In genomic region chr8:83332864-83333263, GRCm38 (mm10) we compare ENCODE assay signal across 10 mouse cellular contexts. TPM values are rescaled to one million over a fixed set of nuclear protein-coding genes. Genes with fewer than 3 reads are reported as not detected.
A peak's percentile ranks its signal among the peaks of the same experiment; 100 is the strongest.
DNase-seq lines count a peak whose midpoint lies in the region; ATAC-seq and TF ChIP-seq lines count a peak whose summit lies in the region.
"Had no signal": no experiment of that assay in that cellular context is flagged by ENCODE, and none has a peak within 500 bp of the region (broad histone marks: within the 10 kb centered on the region; RNA-seq: fewer than 3 reads in every experiment).

No protein-coding gene starts in this region.

- no peaks in the 10 kb centered on the region; a peak in 1 of 4 replicates for H3K4me1 ChIP-seq in heart, embryonic 14.5 days (ENCODE audit: control insufficient read depth in 2 of 2, insufficient read depth in 2 of 2, low read length in 2 of 2)
- 0 out of 4 replicates have a peak, but pooled peaks cover 0 to 2% of the 10 kb centered on the region in 2 experiments for H3K4me1 ChIP-seq in MEL (ENCODE audit: control insufficient read depth in 1 of 2, insufficient read depth in 2 of 2, low read length in 2 of 2)
- H3K4me1 ChIP-seq in hindbrain, embryonic 11.5 days (replicated peaks; ENCODE audit: control insufficient read depth, insufficient read depth, low read length): no peaks in the 10 kb centered on the region
- H3K4me1 ChIP-seq in midbrain, embryonic 13.5 days (replicated peaks): peaks cover 18% of the 10 kb centered on the region

- DNase-seq in heart, postnatal 36 days: no peak
- DNase-seq in MEL (ENCODE audit: low read depth, low spot score): no peak
- DNase-seq in hindbrain, embryonic 11.5 days (ENCODE audit: low spot score): no peak
- DNase-seq in urinary bladder, postnatal 25 days (ENCODE audit: low spot score): no peak
- DNase-seq in frontal cortex, postnatal 25 days (ENCODE audit: low spot score in 2 of 2): no peak
- no peak for DNase-seq in urinary bladder, postnatal 14 days (ENCODE audit: low spot score)

- H3K79me2 ChIP-seq in MEL (ENCODE audit: control insufficient read depth, insufficient read depth, low read length, poor library complexity): peaks cover 5% of the 10 kb centered on the region

- intact Hi-C loops in heart, postnatal 36 days (cut with DNase I): loop anchor here (5.0 to 10.0 kb wide), 4 partner anchors 109 to 471 kb away; partner anchors contain the start of genes Gm10645, Ndufb7, Rnf150 and Tbc1d9

- H3K4me2 ChIP-seq in heart, embryonic 14.5 days (ENCODE audit: low read length): peak overlapping the region; percentile 98
- peak overlapping the region; percentile 42 for H3K4me2 ChIP-seq in hindbrain, embryonic 11.5 days (replicated peaks; ENCODE audit: low read depth, low read length)
- H3K4me2 ChIP-seq in midbrain, embryonic 13.5 days (replicated peaks): peak overlapping the region; percentile 86

- TF ChIP-seq CTCF in MEL (IDR thresholded peaks at IDR 0.05 in 2 of 3, conservative IDR thresholded peaks at IDR 0.05 in 1 of 3; ENCODE audit: control insufficient read depth in 1 of 3, insufficient read depth in 1 of 3, low read depth in 2 of 3, low read length in 3 of 3, poor library complexity in 1 of 3, severe bottlenecking in 1 of 3): no peak

- no peak for ATAC-seq in heart, embryonic 14.5 days (ENCODE audit: insufficient number of reproducible peaks, insufficient read depth, low FRiP score, low read depth)
- ATAC-seq in hindbrain, embryonic 11.5 days (ENCODE audit: low FRiP score): peak; percentile 13; the same call in 1 of the 2 replicates
- 0 out of 2 replicates have a peak, but pooled peaks have one; percentile 2 for ATAC-seq in midbrain, embryonic 13.5 days

- WGBS in heart, embryonic 14.5 days: 6% methylated on average over 7 of the region's 7 CpGs
- WGBS in hindbrain, embryonic 11.5 days: 15% methylated on average over 7 of the region's 7 CpGs
- 5% methylated on average over 7 of the region's 7 CpGs for WGBS in midbrain, embryonic 13.5 days

- no peak for TF ChIP-seq RAD21 in MEL (IDR thresholded peaks at IDR 0.05; ENCODE audit: low read depth, low read length)

- peak overlapping the region; percentile 51 to 93 for H3K4me3 ChIP-seq in heart, embryonic 14.5 days (ENCODE audit: control insufficient read depth in 1 of 2, insufficient read depth in 1 of 2, low read depth in 1 of 2, low read length in 2 of 2)
- H3K4me3 ChIP-seq in MEL (ENCODE audit: control insufficient read depth in 1 of 2, insufficient read depth in 1 of 2, low read depth in 2 of 2, low read length in 2 of 2): peak overlapping the region; percentile 41 to 80
- H3K4me3 ChIP-seq in hindbrain, embryonic 11.5 days (ENCODE audit: low read depth, low read length): peak overlapping the region; percentile 64
- peak overlapping the region; percentile 64 for H3K4me3 ChIP-seq in midbrain, embryonic 13.5 days (replicated peaks)

- peaks cover 9% of the 10 kb centered on the region for H3K36me3 ChIP-seq in heart, embryonic 14.5 days (ENCODE audit: control insufficient read depth, insufficient read depth, low read length)
- H3K36me3 ChIP-seq in MEL (ENCODE audit: control insufficient read depth in 1 of 2, insufficient read depth in 2 of 2, low read length in 2 of 2): peaks cover 1 to 4% of the 10 kb centered on the region in 2 experiments; a peak in 2 of 4 replicates
- H3K36me3 ChIP-seq in hindbrain, embryonic 11.5 days (ENCODE audit: control insufficient read depth, insufficient read depth, low read length): no peaks in the 10 kb centered on the region
- H3K36me3 ChIP-seq in midbrain, embryonic 13.5 days: peaks cover 9% of the 10 kb centered on the region

- no peak for TF ChIP-seq EP300 in MEL (IDR thresholded peaks at IDR 0.05; ENCODE audit: low read depth in 1 of 2, low read length in 2 of 2)

- TF ChIP-seq POLR2A in MEL (IDR thresholded peaks at IDR 0.05; ENCODE audit: control insufficient read depth in 1 of 2, insufficient read depth in 1 of 2, low read depth in 1 of 2, low read length in 2 of 2, poor library complexity in 1 of 2): no peak

- no peaks in the 10 kb centered on the region for H3K27me3 ChIP-seq in heart, embryonic 14.5 days (ENCODE audit: control insufficient read depth, insufficient read depth, low read length)
- peaks cover 1 to 2% of the 10 kb centered on the region in 2 experiments; a peak in 1 of 4 replicates for H3K27me3 ChIP-seq in MEL (ENCODE audit: control insufficient read depth in 1 of 2, insufficient read depth in 2 of 2, low read length in 2 of 2)
- no peaks in the 10 kb centered on the region for H3K27me3 ChIP-seq in hindbrain, embryonic 11.5 days (ENCODE audit: control insufficient read depth, insufficient read depth, low read length)
- H3K27me3 ChIP-seq in midbrain, embryonic 13.5 days: peaks cover 15% of the 10 kb centered on the region; the same call in 1 of the 2 replicates

- no peak overlapping the region for H3K27ac ChIP-seq in heart, embryonic 14.5 days (replicated peaks in 1 of 2; ENCODE audit: control insufficient read depth in 1 of 2, insufficient read depth in 1 of 2, low read depth in 2 of 2, low read length in 2 of 2)
- no peak overlapping the region for H3K27ac ChIP-seq in MEL (ENCODE audit: control insufficient read depth, low read depth, low read length)
- no peak overlapping the region for H3K27ac ChIP-seq in hindbrain, embryonic 11.5 days (ENCODE audit: low read depth, low read length)
- no peak overlapping the region for H3K27ac ChIP-seq in midbrain, embryonic 13.5 days

- peak overlapping the region; percentile 64 for H3K9ac ChIP-seq in heart, embryonic 14.5 days (ENCODE audit: low read length)
- peak overlapping the region; percentile 58 for H3K9ac ChIP-seq in MEL (ENCODE audit: control insufficient read depth, low read depth, low read length, poor library complexity, severe bottlenecking)
- H3K9ac ChIP-seq in hindbrain, embryonic 11.5 days (ENCODE audit: low read depth, low read length): no peak overlapping the region
- H3K9ac ChIP-seq in midbrain, embryonic 13.5 days (replicated peaks): no peak overlapping the region

- H3K9me3 ChIP-seq in heart, embryonic 14.5 days (ENCODE audit: control insufficient read depth, low read length): no peaks in the 10 kb centered on the region
- no peaks in the 10 kb centered on the region for H3K9me3 ChIP-seq in MEL (replicated peaks; ENCODE audit: insufficient read depth, low read length)
- no peaks in the 10 kb centered on the region for H3K9me3 ChIP-seq in hindbrain, embryonic 11.5 days (ENCODE audit: control insufficient read depth, low read length)
- H3K9me3 ChIP-seq in midbrain, embryonic 13.5 days: no peaks in the 10 kb centered on the region

TF ChIP-seq in MEL, 35 proteins besides CTCF, POLR2A, EP300 and RAD21 (continues in another document):
- no peak for TF ChIP-seq TBP (IDR thresholded peaks at IDR 0.05; ENCODE audit: low read depth, low read length)
- TF ChIP-seq KAT2A (conservative IDR thresholded peaks at IDR 0.05; ENCODE audit: low read depth, low read length): no peak
- TF ChIP-seq ZC3H11A (IDR thresholded peaks at IDR 0.05; ENCODE audit: low read depth, low read length): no peak
- TF ChIP-seq ZNF384 (IDR thresholded peaks at IDR 0.05; ENCODE audit: low read depth, low read length): no peak
- TF ChIP-seq SIN3A (IDR thresholded peaks at IDR 0.05; ENCODE audit: low read length): no peak
- TF ChIP-seq RCOR1 (IDR thresholded peaks at IDR 0.05; ENCODE audit: low read depth, low read length): no peak
- no peak for TF ChIP-seq NRF1 (IDR thresholded peaks at IDR 0.05; ENCODE audit: insufficient read depth, low read depth, low read length, poor library complexity, severe bottlenecking)
- TF ChIP-seq ZKSCAN1 (IDR thresholded peaks at IDR 0.05; ENCODE audit: low read depth, low read length): no peak
- TF ChIP-seq MYC (IDR thresholded peaks at IDR 0.05; ENCODE audit: low read depth, low read length): no peak
- TF ChIP-seq USF1 (IDR thresholded peaks at IDR 0.05; ENCODE audit: low read depth, low read length): no peak
- TF ChIP-seq GABPA (IDR thresholded peaks at IDR 0.05; ENCODE audit: low read depth, low read length): no peak
- no peak for TF ChIP-seq MYB (IDR thresholded peaks at IDR 0.05; ENCODE audit: low read depth, low read length)

RNA-seq across cellular contexts. Expression of gene Elmod2, which starts 0.6 kb away (rescaled TPM):
- polyA plus RNA-seq in heart, embryonic 14.5 days (2014; fragmentation: Nextera tagmentation; extraction: Ambion mirVana): 12.6 and 13.1 TPM in 2 replicates
- 10 to 100 TPM; 11.3 to 11.8 TPM for total RNA-seq in heart, postnatal 36 days (2021)
- 3.5 and 4.8 TPM in 2 replicates for total RNA-seq in MEL (2012; rRNA removed)
- 100 to 1,000 TPM in 1 of 2 experiments, 1 to 10 TPM in 1; 4.8 to 138 TPM for polyA plus RNA-seq in MEL (2012; ENCODE audit: insufficient read depth in 1 of 2, insufficient read length in 2 of 2, low read depth in 1 of 2, low replicate concordance in 2 of 2, missing spikeins in 1 of 2)
- polyA plus RNA-seq in hindbrain, embryonic 11.5 days (2014; fragmentation: Nextera tagmentation; extraction: Ambion mirVana): 24.8 and 26.5 TPM in 2 replicates
- 30.5 and 32.0 TPM in 2 replicates for polyA plus RNA-seq in midbrain, embryonic 13.5 days (2015; fragmentation: Nextera tagmentation; extraction: Ambion mirVana)

RNA-seq across cellular contexts. Expression of gene Mgat4d, which starts 15.4 kb away (rescaled TPM):
- polyA plus RNA-seq in heart, embryonic 14.5 days (2014; fragmentation: Nextera tagmentation; extraction: Ambion mirVana): not detected in 2 replicates
- total RNA-seq in heart, postnatal 36 days (2021): not detected
- not detected in 2 replicates for total RNA-seq in MEL (2012; rRNA removed)
- polyA plus RNA-seq in MEL (2012; ENCODE audit: insufficient read depth in 1 of 2, insufficient read length in 2 of 2, low read depth in 1 of 2, low replicate concordance in 2 of 2, missing spikeins in 1 of 2): not detected
- not detected in 2 replicates for polyA plus RNA-seq in hindbrain, embryonic 11.5 days (2014; fragmentation: Nextera tagmentation; extraction: Ambion mirVana)
- polyA plus RNA-seq in midbrain, embryonic 13.5 days (2015; fragmentation: Nextera tagmentation; extraction: Ambion mirVana): not detected in 2 replicates
- total RNA-seq: heart, postnatal 10 days had no signal
- polyA plus RNA-seq: urinary bladder, adult 2 months had no signal

RNA-seq across cellular contexts. Expression of gene Ucp1, which starts 42.7 kb away (rescaled TPM):
- polyA plus RNA-seq in heart, embryonic 14.5 days (2014; fragmentation: Nextera tagmentation; extraction: Ambion mirVana): not detected in 2 replicates
- 10 to 100 TPM in 1 of 2 experiments, 1 to 10 TPM in 1; 2.4 to 22.1 TPM for total RNA-seq in heart, postnatal 36 days (2021)
- not detected in 2 replicates for total RNA-seq in MEL (2012; rRNA removed)
- not detected for polyA plus RNA-seq in MEL (2012; ENCODE audit: insufficient read depth in 1 of 2, insufficient read length in 2 of 2, low read depth in 1 of 2, low replicate concordance in 2 of 2, missing spikeins in 1 of 2)
- 0.08 TPM in 1 of 2 replicates, not detected in the other for polyA plus RNA-seq in hindbrain, embryonic 11.5 days (2014; fragmentation: Nextera tagmentation; extraction: Ambion mirVana)
- polyA plus RNA-seq in midbrain, embryonic 13.5 days (2015; fragmentation: Nextera tagmentation; extraction: Ambion mirVana): 0.15 and 0.16 TPM in 2 replicates

RNA-seq across cellular contexts. Expression of gene Clgn, which starts 56.8 kb away (rescaled TPM):
- polyA plus RNA-seq in heart, embryonic 14.5 days (2014; fragmentation: Nextera tagmentation; extraction: Ambion mirVana): 0.08 TPM in 1 of 2 replicates, not detected in the other
- total RNA-seq in heart, postnatal 36 days (2021): not detected
- total RNA-seq in MEL (2012; rRNA removed): 0.04 TPM in 1 of 2 replicates, not detected in the other
- polyA plus RNA-seq in MEL (2012; ENCODE audit: insufficient read depth in 1 of 2, insufficient read length in 2 of 2, low read depth in 1 of 2, low replicate concordance in 2 of 2, missing spikeins in 1 of 2): under 1 TPM in 1 of 2 experiments, not detected in 1; 0.06 TPM
- 4.4 and 5.6 TPM in 2 replicates for polyA plus RNA-seq in hindbrain, embryonic 11.5 days (2014; fragmentation: Nextera tagmentation; extraction: Ambion mirVana)
- polyA plus RNA-seq in midbrain, embryonic 13.5 days (2015; fragmentation: Nextera tagmentation; extraction: Ambion mirVana): 6.5 and 6.8 TPM in 2 replicates
- total RNA-seq: heart, postnatal 10 days had no signal

Comparison
In these comparisons a context has a peak if more than half of its experiments do, and no peak if none do; other contexts are left out.
1. H3K4me2 ChIP-seq: peak in every context shown above with its lines; median percentile 98 in heart, embryonic 14.5 days; 86 in midbrain, embryonic 13.5 days; 42 in hindbrain, embryonic 11.5 days.
2. H3K9ac ChIP-seq: peak in heart, embryonic 14.5 days (single experiment) and MEL (single experiment); none in hindbrain, embryonic 11.5 days (single experiment) and midbrain, embryonic 13.5 days (single experiment).
3. Peak in every context shown above with its lines, with median percentiles within 50 percentile points of each other: H3K4me3 ChIP-seq.